Mouse (Mus musculus): ENCODE data around the gene Ssx9. TPM values are rescaled to one million over a fixed set of nuclear protein-coding genes. Genes with fewer than 3 reads are reported as not detected.
"Not testable (repeated sequence)": the region's sequence is repeated elsewhere in the genome, so short reads cannot be mapped to it uniquely, and the experiment has no call there.

The Ssx9 gene
- not detected in 2 replicates for polyA plus RNA-seq (2015; fragmentation: Nextera tagmentation; extraction: Ambion mirVana)

DNA sequence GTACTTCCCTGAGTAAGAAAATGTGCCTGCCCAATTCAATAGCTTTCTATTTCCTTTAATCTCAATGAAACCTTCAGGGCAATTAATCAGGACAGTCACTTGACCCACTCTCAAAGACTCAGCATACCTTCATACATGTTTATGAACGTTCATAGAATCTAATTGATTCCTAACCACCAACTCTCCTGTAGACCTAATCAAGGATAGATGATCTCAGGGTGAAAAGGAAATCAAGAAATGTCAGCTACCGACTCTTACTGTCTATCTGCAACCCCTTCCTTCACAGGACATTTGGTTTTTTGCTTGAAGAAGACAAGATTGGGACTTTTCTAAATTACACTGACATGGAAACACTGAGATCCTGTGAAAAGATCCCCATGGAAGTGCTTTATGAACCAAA is at the start of gene Ssx9:
TSS of gene Ssx9 (plus strand) at position 301 of the 400 bp plus-strand sequence.
- 57% methylated on average over 2 of the region's 2 CpGs for WGBS
- H3K27me3 ChIP-seq = not testable (repeated sequence)

DNA sequence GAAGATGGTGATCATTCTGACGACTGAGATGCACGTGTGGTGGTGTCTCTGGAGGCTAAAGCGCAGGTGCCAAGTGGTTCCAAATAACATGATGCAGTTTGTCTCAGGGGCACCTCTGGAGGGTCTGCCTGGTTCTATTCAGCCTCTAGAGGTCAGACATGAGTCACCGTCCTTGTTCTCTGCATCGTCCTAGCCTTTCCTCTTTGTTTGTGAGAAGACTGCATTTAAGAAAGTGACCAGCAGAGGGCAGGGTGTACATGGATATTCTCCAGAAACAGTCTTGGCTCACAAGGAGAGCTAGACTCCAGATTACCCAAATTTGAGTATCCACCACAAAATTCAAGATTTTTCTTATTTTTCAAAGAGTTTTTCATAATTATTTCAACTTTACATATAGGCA is 15.3 kb upstream of the Ssx9 start:
- Histone ChIP-seq H3K9me3 (replicated peaks) (no peaks in the 10 kb centered on the region), H3K9ac (no peak overlapping the region), H3K4me1 (no peaks in the 10 kb centered on the region), H3K27ac (replicated peaks) (no peak overlapping the region), H3K27me3 (no peaks in the 10 kb centered on the region), H3K4me3 (replicated peaks) (no peak overlapping the region), H3K4me2 (replicated peaks) (no peak overlapping the region), H3K36me3 (no peaks in the 10 kb centered on the region)
- ATAC-seq (ENCODE audit: insufficient number of reproducible peaks, low FRiP score, low TSS enrichment, low read depth) = no peak
- WGBS = 64% methylated on average over 5 of the region's 5 CpGs

More for the DNA sequence above, at the start of gene Ssx9:
- H3K9me3 ChIP-seq (replicated peaks); H3K4me1 ChIP-seq; H3K36me3 ChIP-seq; H3K4me3 ChIP-seq (replicated peaks); H3K27ac ChIP-seq (replicated peaks); H3K4me2 ChIP-seq (replicated peaks); H3K9ac ChIP-seq; ATAC-seq (ENCODE audit: insufficient number of reproducible peaks, low FRiP score, low TSS enrichment, low read depth): not testable (repeated sequence)

DNA sequence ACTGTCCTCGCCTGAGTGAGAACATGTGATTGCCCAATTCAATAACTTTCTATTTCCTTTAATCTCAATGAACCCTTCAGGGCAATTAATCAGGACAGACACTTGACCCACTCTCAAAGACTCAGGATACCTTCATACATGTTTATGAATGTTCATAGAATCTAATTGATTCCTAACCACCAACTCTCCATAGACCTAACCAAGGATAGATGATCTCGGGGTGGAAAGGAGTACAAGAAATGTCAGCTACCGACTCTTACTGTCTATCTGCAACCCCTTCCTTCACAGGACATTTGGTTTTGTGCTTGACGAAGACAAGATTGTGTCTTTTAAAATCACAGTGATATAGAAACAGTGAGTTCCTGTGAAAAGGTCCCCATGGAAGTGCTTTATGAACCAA is 55.2 kb downstream of the Ssx9 start, which contains the start of gene Ssxb5:
TSS of gene Ssxb5 (plus strand) at position 301 of the 400 bp plus-strand sequence.
- ATAC-seq (ENCODE audit: insufficient number of reproducible peaks, low FRiP score, low TSS enrichment, low read depth); H3K27ac ChIP-seq (replicated peaks); H3K9me3 ChIP-seq (replicated peaks); H3K9ac ChIP-seq; H3K36me3 ChIP-seq; H3K4me2 ChIP-seq (replicated peaks); H3K4me3 ChIP-seq (replicated peaks); H3K27me3 ChIP-seq; H3K4me1 ChIP-seq: not testable (repeated sequence)
- WGBS = 71% methylated on average over 4 of the region's 4 CpGs

Other genes starting within 250 kb of the Ssx9 start
- gene Gm14459, start 223.5 kb upstream of the Ssx9 start, polyA plus RNA-seq (2015; fragmentation: Nextera tagmentation; extraction: Ambion mirVana) = not detected in 2 replicates
- gene Ssxb6, start 200.2 kb upstream of the Ssx9 start, polyA plus RNA-seq (2015; fragmentation: Nextera tagmentation; extraction: Ambion mirVana) = not detected in 2 replicates
- not detected in 2 replicates for gene Ssxb3, start 156.6 kb upstream of the Ssx9 start, polyA plus RNA-seq (2015; fragmentation: Nextera tagmentation; extraction: Ambion mirVana)
- not detected in 2 replicates for gene Ssxb8, start 57.6 kb upstream of the Ssx9 start, polyA plus RNA-seq (2015; fragmentation: Nextera tagmentation; extraction: Ambion mirVana)
- not detected in 2 replicates for gene Ssxb5, start 55.3 kb downstream of the Ssx9 start, polyA plus RNA-seq (2015; fragmentation: Nextera tagmentation; extraction: Ambion mirVana)
- not detected in 2 replicates for gene Gm6592, start 95.6 kb downstream of the Ssx9 start, polyA plus RNA-seq (2015; fragmentation: Nextera tagmentation; extraction: Ambion mirVana)
- not detected in 2 replicates for gene Gm5751, start 125.8 kb downstream of the Ssx9 start, polyA plus RNA-seq (2015; fragmentation: Nextera tagmentation; extraction: Ambion mirVana)
- 3.6 and 4.3 TPM in 2 replicates for gene B630019K06Rik, start 143.9 kb downstream of the Ssx9 start, polyA plus RNA-seq (2015; fragmentation: Nextera tagmentation; extraction: Ambion mirVana)
- not detected in 2 replicates for gene Fthl17b, start 214.5 kb downstream of the Ssx9 start, polyA plus RNA-seq (2015; fragmentation: Nextera tagmentation; extraction: Ambion mirVana)
- gene Fthl17c, start 228.1 kb downstream of the Ssx9 start, polyA plus RNA-seq (2015; fragmentation: Nextera tagmentation; extraction: Ambion mirVana) = not detected in 2 replicates
- not detected in 2 replicates for gene Fthl17d, start 238.3 kb downstream of the Ssx9 start, polyA plus RNA-seq (2015; fragmentation: Nextera tagmentation; extraction: Ambion mirVana)